Mouse (Mus musculus) forebrain, embryonic 16.5 days (tissue): ENCODE results near the gene Ttf1. TPM values are rescaled to one million over a fixed set of nuclear protein-coding genes. Genes with fewer than 3 reads are reported as not detected.

ENCODE experiments used
- ATAC-seq: fragments of 200-750 bp; cut with Nextera tagmentation; 2 replicates; pipeline ENCODE4 v1.8.0; 2017; ENCODE audit warnings: mild to moderate bottlenecking, moderate library complexity
- H3K27ac ChIP-seq: fragments of 300-500 bp; sonication (generic); 2 replicates; pipeline ENCODE4 v1.5.1; 2014; ENCODE audit warnings: low read length, control low read depth
- H3K27me3 ChIP-seq: fragments of 300-500 bp; sonication (generic); replicated peaks from 2 replicates; pipeline ENCODE4 v1.6.1; 2014; ENCODE audit warnings: low read length; ENCODE audit not compliant: control insufficient read depth, insufficient read depth
- H3K36me3 ChIP-seq: fragments of 300-500 bp; sonication (generic); 2 replicates; pipeline ENCODE4 v1.6.1; 2014; ENCODE audit not compliant: control insufficient read depth, insufficient read depth
- H3K4me1 ChIP-seq: fragments of 300-500 bp; sonication (generic); replicated peaks from 2 replicates; pipeline ENCODE4 v1.6.1; 2014; ENCODE audit warnings: low read length; ENCODE audit not compliant: control insufficient read depth, insufficient read depth
- H3K4me2 ChIP-seq: fragments of 300-500 bp; sonication (generic); 2 replicates; pipeline ENCODE4 v1.6.1; 2014; ENCODE audit warnings: mild to moderate bottlenecking, low read length, control low read depth
- H3K4me3 ChIP-seq: fragments of 300-500 bp; sonication (generic); replicated peaks from 2 replicates; pipeline ENCODE4 v1.5.1; 2014; ENCODE audit warnings: mild to moderate bottlenecking, low read length, control low read depth
- H3K9ac ChIP-seq: fragments of 300-500 bp; sonication (generic); replicated peaks from 2 replicates; pipeline ENCODE4 v1.6.1; 2014; ENCODE audit warnings: low read depth, low read length, control low read depth
- H3K9me3 ChIP-seq: fragments of 300-500 bp; sonication (generic); 2 replicates; pipeline ENCODE4 v1.6.1; 2016; ENCODE audit warnings: low read length; ENCODE audit not compliant: control insufficient read depth
- WGBS: fragments of 180-500 bp; shearing (Covaris S2); extraction: QIAGEN DNeasy Blood & Tissue Kit; methylation state at CpG from one replicate; pipeline ENCODE4 v1.1.7; 2014; 5-methylcytosine and 5-hydroxymethylcytosine counted together
- polyA plus RNA-seq: library from polyadenylated mRNA; unstranded; fragments of >200 nt; fragmentation: Nextera tagmentation; extraction: Ambion mirVana; gene quantifications from 2 replicates; pipeline ENCODE4 v1.2.1, GENCODE M21; 2015

The Ttf1 gene
- polyA plus RNA-seq, 1 experiment from 2014 or later: 9.8 TPM

- peaks cover 13% of the 10 kb centered on the region for H3K4me1 ChIP-seq
- peak overlapping the region; percentile 79; the same call in 1 of the 2 replicates for H3K4me2 ChIP-seq
- no peak overlapping the region for H3K27ac ChIP-seq
- H3K27me3 ChIP-seq: peaks cover 48% of the 10 kb centered on the region
- H3K9me3 ChIP-seq: no peaks in the 10 kb centered on the region
- H3K36me3 ChIP-seq: no peaks in the 10 kb centered on the region
- H3K4me3 ChIP-seq: no peak overlapping the region
- ATAC-seq: 0 out of 2 replicates have a peak, but pooled peaks have one; percentile 28
- H3K9ac ChIP-seq: no peak overlapping the region
- 5% methylated on average over 20 of the region's 20 CpGs for WGBS
Observed at GRCm38 (mm10) chr2:29053802-29054544, 6.1 kb upstream of the Ttf1 start.

GRCm38 (mm10) chr2:29054545-29054935, 5.5 kb upstream of the Ttf1 start:
- no peaks in the 10 kb centered on the region for H3K36me3 ChIP-seq
- no peak for ATAC-seq
- H3K27ac ChIP-seq: no peak overlapping the region
- 1% methylated on average over 30 of the region's 30 CpGs for WGBS
- H3K27me3 ChIP-seq: peaks cover 44% of the 10 kb centered on the region
- peaks cover 13% of the 10 kb centered on the region for H3K4me1 ChIP-seq
- H3K4me3 ChIP-seq: peak overlapping the region; percentile 57
- H3K9ac ChIP-seq: peak overlapping the region; percentile 64
- H3K4me2 ChIP-seq: peak overlapping the region; percentile 79
- H3K9me3 ChIP-seq: no peaks in the 10 kb centered on the region

- peak within 1 kb of the TSS; percentile 57 for H3K4me3 ChIP-seq
- H3K4me1 ChIP-seq: peaks cover 13% of the 10 kb centered on the region
- no peaks in the 10 kb centered on the region for H3K9me3 ChIP-seq
- no peaks in the 10 kb centered on the region for H3K36me3 ChIP-seq
- H3K9ac ChIP-seq: peak within 1 kb of the TSS; percentile 64
- peak within 1 kb of the TSS; percentile 79 for H3K4me2 ChIP-seq
- no peak within 1 kb of the TSS for H3K27ac ChIP-seq
- peaks cover 43% of the 10 kb centered on the region for H3K27me3 ChIP-seq
- WGBS: under 1% methylated on average over 25 of the region's 25 CpGs
- ATAC-seq: peak; percentile 66
Observed at GRCm38 (mm10) chr2:29054991-29055390, 5.1 kb upstream of the Ttf1 start, which contains the start of gene Cfap77. TSS of gene Cfap77 (minus strand) at chr2:29055066.

GRCm38 (mm10) chr2:29065796-29066195, 5.7 kb downstream of the Ttf1 start:
- WGBS: 85% methylated on average over 6 of the region's 6 CpGs
- H3K36me3 ChIP-seq: peaks cover 7% of the 10 kb centered on the region

GRCm38 (mm10) chr2:29066410-29066809, 6.3 kb downstream of the Ttf1 start:
- 58% methylated on average over 7 of the region's 7 CpGs for WGBS
- no peaks in the 10 kb centered on the region for H3K4me1 ChIP-seq
- H3K4me3 ChIP-seq: no peak overlapping the region
- ATAC-seq: no peak
- H3K27me3 ChIP-seq: no peaks in the 10 kb centered on the region
- no peak overlapping the region for H3K4me2 ChIP-seq
- H3K27ac ChIP-seq: no peak overlapping the region
- H3K9ac ChIP-seq: no peak overlapping the region
- no peaks in the 10 kb centered on the region for H3K9me3 ChIP-seq
- peaks cover 11% of the 10 kb centered on the region for H3K36me3 ChIP-seq

More at GRCm38 (mm10) chr2:29065796-29066195, 5.7 kb downstream of the Ttf1 start:
- no peak for ATAC-seq
- H3K9ac ChIP-seq: no peak overlapping the region
- H3K27me3 ChIP-seq: no peaks in the 10 kb centered on the region
- H3K9me3 ChIP-seq: no peaks in the 10 kb centered on the region
- no peak overlapping the region for H3K4me3 ChIP-seq
- no peak overlapping the region for H3K27ac ChIP-seq
- H3K4me1 ChIP-seq: peaks cover 5% of the 10 kb centered on the region
- no peak overlapping the region for H3K4me2 ChIP-seq

- H3K27me3 ChIP-seq: no peaks in the 10 kb centered on the region
- H3K36me3 ChIP-seq: peaks cover 38% of the 10 kb centered on the region
- 93% methylated on average over 7 of the region's 7 CpGs for WGBS
- H3K27ac ChIP-seq: no peak overlapping the region
- H3K4me3 ChIP-seq: no peak overlapping the region
- no peaks in the 10 kb centered on the region for H3K4me1 ChIP-seq
- H3K9ac ChIP-seq: no peak overlapping the region
- H3K4me2 ChIP-seq: no peak overlapping the region
- ATAC-seq: no peak
- no peaks in the 10 kb centered on the region for H3K9me3 ChIP-seq
Observed at GRCm38 (mm10) chr2:29074676-29075075, 14.6 kb downstream of the Ttf1 start.

GRCm38 (mm10) chr2:29075331-29076070, 15.4 kb downstream of the Ttf1 start:
- H3K36me3 ChIP-seq: peaks cover 42% of the 10 kb centered on the region
- WGBS: 91% methylated on average over 11 of the region's 11 CpGs

GRCm38 (mm10) chr2:29076226-29076625, 16.2 kb downstream of the Ttf1 start:
- Histone ChIP-seq H3K9me3 (no peaks in the 10 kb centered on the region), H3K4me2 (no peak overlapping the region), H3K9ac (no peak overlapping the region), H3K27ac (no peak overlapping the region), H3K36me3 (peaks cover 39% of the 10 kb centered on the region), H3K4me1 (no peaks in the 10 kb centered on the region), H3K4me3 (no peak overlapping the region), H3K27me3 (no peaks in the 10 kb centered on the region)
- ATAC-seq: no peak
- WGBS: 86% methylated on average over 2 of the region's 2 CpGs

More at GRCm38 (mm10) chr2:29075331-29076070, 15.4 kb downstream of the Ttf1 start:
- H3K9ac ChIP-seq: no peak overlapping the region
- H3K4me2 ChIP-seq: no peak overlapping the region
- no peaks in the 10 kb centered on the region for H3K27me3 ChIP-seq
- no peak overlapping the region for H3K27ac ChIP-seq
- no peaks in the 10 kb centered on the region for H3K4me1 ChIP-seq
- ATAC-seq: no peak
- no peaks in the 10 kb centered on the region for H3K9me3 ChIP-seq
- no peak overlapping the region for H3K4me3 ChIP-seq

- Histone ChIP-seq H3K4me2 (no peak overlapping the region), H3K9ac (no peak overlapping the region), H3K4me3 (no peak overlapping the region), H3K4me1 (no peaks in the 10 kb centered on the region), H3K27me3 (no peaks in the 10 kb centered on the region), H3K9me3 (no peaks in the 10 kb centered on the region), H3K36me3 (peaks cover 32% of the 10 kb centered on the region), H3K27ac (no peak overlapping the region)
- 56% methylated on average over 3 of the region's 3 CpGs for WGBS
- ATAC-seq: no peak
Observed at GRCm38 (mm10) chr2:29081965-29082364, 21.9 kb downstream of the Ttf1 start.
